Mouse (Mus musculus) kidney, adult 2 months (tissue): ENCODE results near the gene Ptgir. TPM values are rescaled to one million over a fixed set of nuclear protein-coding genes. Genes with fewer than 3 reads are reported as not detected.

ENCODE experiments used
- DNase-seq: peaks from one replicate; pipeline ENCODE4 v3.0.0; 2021
- H3K27ac ChIP-seq: fragments of 200-500 bp; 2 replicates; pipeline ENCODE4 v1.5.1; 2012; ENCODE audit warnings: low read depth, low read length, control low read depth, inconsistent platforms; ENCODE audit not compliant: insufficient read depth
- H3K27me3 ChIP-seq: fragments of 200-500 bp; replicated peaks from 2 replicates; pipeline ENCODE4 v1.6.1; 2012; ENCODE audit warnings: mild to moderate bottlenecking, moderate library complexity, low read length, inconsistent platforms; ENCODE audit not compliant: control insufficient read depth, insufficient read depth
- H3K36me3 ChIP-seq: fragments of 200-500 bp; 2 replicates; pipeline ENCODE4 v1.6.1; 2012; ENCODE audit warnings: mild to moderate bottlenecking, moderate library complexity, low read length, inconsistent platforms; ENCODE audit not compliant: control insufficient read depth, insufficient read depth
- H3K4me1 ChIP-seq: fragments of 200-500 bp; 2 replicates; pipeline ENCODE4 v1.6.1; 2011; ENCODE audit warnings: low read length; ENCODE audit not compliant: control insufficient read depth, insufficient read depth
- H3K4me3 ChIP-seq: fragments of 200-500 bp; 2 replicates; pipeline ENCODE4 v1.5.1; 2011; ENCODE audit warnings: mild to moderate bottlenecking, low read depth, low read length, control low read depth; ENCODE audit not compliant: insufficient read depth
- CTCF ChIP-seq: fragments of 200-500 bp; conservative IDR thresholded peaks from 2 replicates; pipeline ENCODE4 v1.5.1; 2011; ENCODE audit warnings: low read depth, mild to moderate bottlenecking, control low read depth, low read length, moderate library complexity, mixed read lengths; ENCODE audit not compliant: insufficient read depth, insufficient read length
- POLR2A ChIP-seq: fragments of 200-500 bp; IDR thresholded peaks from one replicate; pipeline ENCODE4 v1.6.1; 2011; ENCODE audit warnings: low read depth, low read length, control low read depth
- WGBS: fragments of 180-500 bp; shearing (Covaris S2); methylation state at CpG from one replicate; pipeline ENCODE4 v1.1.7; 2018; 5-methylcytosine and 5-hydroxymethylcytosine counted together
- polyA plus RNA-seq: library from polyadenylated mRNA; depleted of rRNA; stranded (reverse); fragments of >200 nt; gene quantifications from 2 replicates; pipeline ENCODE4 v1.2.3, GENCODE M21; 2012

The Ptgir gene
- polyA plus RNA-seq, 1 experiment = 4.0 TPM

- TF ChIP-seq POLR2A (no peak), CTCF (no peak)
- Histone ChIP-seq H3K36me3 (0 out of 2 replicates have a peak, but pooled peaks cover 2% of the 10 kb centered on the region), H3K27me3 (no peaks in the 10 kb centered on the region), H3K4me3 (no peak overlapping the region), H3K4me1 (peaks cover 7% of the 10 kb centered on the region), H3K27ac (no peak overlapping the region)
- WGBS = 80% methylated on average over 30 of the region's 30 CpGs
- peak; percentile 44 for DNase-seq
Observed at GRCm38 (mm10) chr7:16916342-16917265, 10.3 kb downstream of the Ptgir start.

GRCm38 (mm10) chr7:16917447-16917846 is 11.2 kb downstream of the Ptgir start:
- no peak overlapping the region for H3K27ac ChIP-seq
- H3K36me3 ChIP-seq = 0 out of 2 replicates have a peak, but pooled peaks cover 2% of the 10 kb centered on the region
- peaks cover 10% of the 10 kb centered on the region for H3K4me1 ChIP-seq
- TF ChIP-seq POLR2A = no peak
- no peak for TF ChIP-seq CTCF
- no peaks in the 10 kb centered on the region for H3K27me3 ChIP-seq
- H3K4me3 ChIP-seq = no peak overlapping the region
- no peak for DNase-seq
- WGBS = 68% methylated on average over 11 of the region's 11 CpGs

- Histone ChIP-seq H3K4me1 (peaks cover 14% of the 10 kb centered on the region), H3K27ac (no peak overlapping the region), H3K27me3 (no peaks in the 10 kb centered on the region), H3K36me3 (0 out of 2 replicates have a peak, but pooled peaks cover 2% of the 10 kb centered on the region), H3K4me3 (no peak overlapping the region)
- no peak for DNase-seq
- 80% methylated on average over 9 of the region's 9 CpGs for WGBS
- TF ChIP-seq POLR2A = no peak
- TF ChIP-seq CTCF = no peak
Observed at GRCm38 (mm10) chr7:16918014-16918413, 11.7 kb downstream of the Ptgir start.

GRCm38 (mm10) chr7:16918670-16919069 is 12.4 kb downstream of the Ptgir start:
- no peak for TF ChIP-seq CTCF
- no peak for TF ChIP-seq POLR2A
- H3K27me3 ChIP-seq = no peaks in the 10 kb centered on the region
- H3K4me3 ChIP-seq = no peak overlapping the region
- H3K27ac ChIP-seq = no peak overlapping the region
- DNase-seq = no peak
- H3K36me3 ChIP-seq = 0 out of 2 replicates have a peak, but pooled peaks cover 2% of the 10 kb centered on the region
- WGBS = 79% methylated on average over 3 of the region's 3 CpGs
- peaks cover 14% of the 10 kb centered on the region for H3K4me1 ChIP-seq

GRCm38 (mm10) chr7:16919395-16920149 is 13.3 kb downstream of the Ptgir start:
- TF ChIP-seq POLR2A (no peak), CTCF (no peak)
- Histone ChIP-seq H3K4me1 (peaks cover 14% of the 10 kb centered on the region), H3K27ac (no peak overlapping the region), H3K4me3 (no peak overlapping the region), H3K27me3 (no peaks in the 10 kb centered on the region), H3K36me3 (0 out of 2 replicates have a peak, but pooled peaks cover 2% of the 10 kb centered on the region)
- WGBS = 69% methylated on average over 13 of the region's 13 CpGs
- no peak for DNase-seq

- Histone ChIP-seq H3K4me1 (peaks cover 14% of the 10 kb centered on the region), H3K27me3 (no peaks in the 10 kb centered on the region), H3K4me3 (no peak overlapping the region), H3K36me3 (0 out of 2 replicates have a peak, but pooled peaks cover 2% of the 10 kb centered on the region), H3K27ac (no peak overlapping the region)
- 83% methylated on average over 7 of the region's 7 CpGs for WGBS
- no peak for DNase-seq
- TF ChIP-seq CTCF (no peak), POLR2A (no peak)
Observed at GRCm38 (mm10) chr7:16920150-16920579, 13.9 kb downstream of the Ptgir start.
